Mouse (Mus musculus) MEL (cell line): ENCODE data around the gene Ift52. TPM values are rescaled to one million over a fixed set of nuclear protein-coding genes. Genes with fewer than 3 reads are reported as not detected.

Experiments
- DNase-seq: peaks from one replicate; pipeline ENCODE4 v3.0.0; 2011; ENCODE audit warnings: low read depth, low spot score
- H3K27ac ChIP-seq: 2 replicates; pipeline ENCODE4 v1.5.1; 2012; ENCODE audit warnings: low read depth, mild to moderate bottlenecking, control low read depth, low read length, moderate library complexity; ENCODE audit not compliant: control insufficient read depth
- H3K27me3 ChIP-seq, 2 experiments: fragments of 150-350 bp in 1 of 2; sonication (generic) in 1 of 2; 2 replicates each; pipeline ENCODE4 v1.6.1; 2012; ENCODE audit warnings: low read length in 2 of 2, mild to moderate bottlenecking in 2 of 2, improper control_type of control experiment in 1 of 2, moderate library complexity in 1 of 2; ENCODE audit not compliant: insufficient read depth in 2 of 2, control insufficient read depth in 1 of 2
- H3K36me3 ChIP-seq, 2 experiments: 2 replicates each; pipeline ENCODE4 v1.6.1; 2012 to 2014; ENCODE audit warnings: low read length in 2 of 2, improper control_type of control experiment in 1 of 2, inconsistent platforms in 1 of 2, mild to moderate bottlenecking in 1 of 2; ENCODE audit not compliant: insufficient read depth in 2 of 2, control insufficient read depth in 1 of 2
- H3K4me1 ChIP-seq, 2 experiments: fragments of 150-350 bp in 1 of 2; sonication (generic) in 1 of 2; 2 replicates each; pipeline ENCODE4 v1.6.1; 2012; ENCODE audit warnings: low read length in 2 of 2, improper control_type of control experiment in 1 of 2, mild to moderate bottlenecking in 1 of 2; ENCODE audit not compliant: insufficient read depth in 2 of 2, control insufficient read depth in 1 of 2
- H3K4me3 ChIP-seq, 2 experiments: fragments of 150-350 bp in 1 of 2; sonication (generic) in 1 of 2; 2 replicates each; pipeline ENCODE4 v1.5.1; 2012; ENCODE audit warnings: low read depth in 2 of 2, low read length in 2 of 2, mild to moderate bottlenecking in 2 of 2, moderate library complexity in 2 of 2, control low read depth in 1 of 2, improper control_type of control experiment in 1 of 2; ENCODE audit not compliant: control insufficient read depth in 1 of 2, insufficient read depth in 1 of 2
- H3K79me2 ChIP-seq: 2 replicates; pipeline ENCODE4 v1.6.1; 2012; ENCODE audit warnings: mild to moderate bottlenecking, low read length, moderate library complexity; ENCODE audit not compliant: control insufficient read depth, poor library complexity, insufficient read depth
- H3K9ac ChIP-seq: 2 replicates; pipeline ENCODE4 v1.6.1; 2012; ENCODE audit warnings: low read depth, mild to moderate bottlenecking, control low read depth, low read length, moderate library complexity; ENCODE audit not compliant: control insufficient read depth, poor library complexity, severe bottlenecking
- H3K9me3 ChIP-seq: fragments of 150-350 bp; sonication (generic); replicated peaks from 2 replicates; pipeline ENCODE4 v1.6.1; 2012; ENCODE audit warnings: mild to moderate bottlenecking, low read length, improper control_type of control experiment, moderate library complexity; ENCODE audit not compliant: insufficient read depth
- CHD1 ChIP-seq: IDR thresholded peaks from 2 replicates; pipeline ENCODE4 v1.6.1; 2012; ENCODE audit warnings: low read depth, mild to moderate bottlenecking, inconsistent platforms, low read length, improper control_type of control experiment
- CTCF ChIP-seq, 3 experiments: IDR thresholded peaks in 2 of 3; conservative IDR thresholded peaks in 1 of 3; 2 replicates each; pipeline ENCODE4 v1.5.1; 2011 to 2012; ENCODE audit warnings: low read length in 3 of 3, low read depth in 2 of 3, mild to moderate bottlenecking in 2 of 3, improper control_type of control experiment in 1 of 3, inconsistent platforms in 1 of 3, mixed read lengths in 1 of 3, moderate library complexity in 1 of 3; ENCODE audit not compliant: control insufficient read depth in 1 of 3, insufficient read depth in 1 of 3, poor library complexity in 1 of 3, severe bottlenecking in 1 of 3
- E2F4 ChIP-seq: IDR thresholded peaks from 2 replicates; pipeline ENCODE4 v1.6.1; 2011; ENCODE audit warnings: low read depth, low read length, improper control_type of control experiment, borderline replicate concordance
- ELF1 ChIP-seq: IDR thresholded peaks from 2 replicates; pipeline ENCODE4 v1.6.1; 2014; ENCODE audit warnings: low read depth, mild to moderate bottlenecking, inconsistent platforms, low read length, improper control_type of control experiment, moderate library complexity
- EP300 ChIP-seq, 2 experiments: IDR thresholded peaks; 2 replicates each; pipeline ENCODE4 v1.6.1; 2011; ENCODE audit warnings: improper control_type of control experiment in 2 of 2, low read length in 2 of 2, low read depth in 1 of 2, mild to moderate bottlenecking in 1 of 2
- ETS1 ChIP-seq: IDR thresholded peaks from 2 replicates; pipeline ENCODE4 v1.6.1; 2012; ENCODE audit warnings: low read depth, mild to moderate bottlenecking, inconsistent platforms, low read length, improper control_type of control experiment, moderate library complexity
- GABPA ChIP-seq: IDR thresholded peaks from 2 replicates; pipeline ENCODE4 v1.6.1; 2012; ENCODE audit warnings: low read depth, mild to moderate bottlenecking, inconsistent platforms, low read length, improper control_type of control experiment, moderate library complexity
- GATA1 ChIP-seq: IDR thresholded peaks from 2 replicates; pipeline ENCODE4 v1.6.1; 2011; ENCODE audit warnings: low read depth, low read length, improper control_type of control experiment
- KAT2A ChIP-seq: conservative IDR thresholded peaks from 2 replicates; pipeline ENCODE4 v1.6.1; 2012; ENCODE audit warnings: low read depth, low read length, improper control_type of control experiment, inconsistent platforms
- MAFK ChIP-seq: IDR thresholded peaks from 2 replicates; pipeline ENCODE4 v1.6.1; 2011; ENCODE audit warnings: low read depth, mild to moderate bottlenecking, low read length, improper control_type of control experiment, borderline replicate concordance
- MAX ChIP-seq: IDR thresholded peaks from 2 replicates; pipeline ENCODE4 v1.6.1; 2011; ENCODE audit warnings: low read length, improper control_type of control experiment
- MAZ ChIP-seq: IDR thresholded peaks from 2 replicates; pipeline ENCODE4 v1.6.1; 2012; ENCODE audit warnings: low read depth, mild to moderate bottlenecking, inconsistent platforms, low read length, improper control_type of control experiment
- MEF2A ChIP-seq: IDR thresholded peaks from 2 replicates; pipeline ENCODE4 v1.6.1; 2014; ENCODE audit warnings: low read depth, mild to moderate bottlenecking, inconsistent platforms, low read length, improper control_type of control experiment; ENCODE audit not compliant: poor library complexity, insufficient replicate concordance, severe bottlenecking; ENCODE audit errors: extremely low read depth
- MXI1 ChIP-seq: IDR thresholded peaks from 2 replicates; pipeline ENCODE4 v1.6.1; 2011; ENCODE audit warnings: mild to moderate bottlenecking, low read depth, low read length, improper control_type of control experiment
- MYB ChIP-seq: IDR thresholded peaks from 2 replicates; pipeline ENCODE4 v1.6.1; 2011; ENCODE audit warnings: mild to moderate bottlenecking, low read depth, low read length, improper control_type of control experiment
- MYC ChIP-seq: IDR thresholded peaks from 2 replicates; pipeline ENCODE4 v1.6.1; 2011; ENCODE audit warnings: low read depth, mild to moderate bottlenecking, low read length, improper control_type of control experiment, moderate library complexity
- NELFE ChIP-seq: IDR thresholded peaks from 2 replicates; pipeline ENCODE4 v1.6.1; 2011; ENCODE audit warnings: low read depth, low read length, improper control_type of control experiment
- NRF1 ChIP-seq: IDR thresholded peaks from 2 replicates; pipeline ENCODE4 v1.6.1; 2014; ENCODE audit warnings: low read depth, mild to moderate bottlenecking, inconsistent platforms, low read length, improper control_type of control experiment, moderate library complexity; ENCODE audit not compliant: poor library complexity, insufficient read depth, severe bottlenecking
- POLR2A ChIP-seq, 2 experiments: IDR thresholded peaks; 2 replicates each; pipeline ENCODE4 v1.6.1; 2011 to 2012; ENCODE audit warnings: low read length in 2 of 2, mild to moderate bottlenecking in 2 of 2, control low read depth in 1 of 2, improper control_type of control experiment in 1 of 2, low read depth in 1 of 2, moderate library complexity in 1 of 2; ENCODE audit not compliant: control insufficient read depth in 1 of 2, insufficient read depth in 1 of 2, poor library complexity in 1 of 2
- SIN3A ChIP-seq: IDR thresholded peaks from 2 replicates; pipeline ENCODE4 v1.6.1; 2012; ENCODE audit warnings: low read length, improper control_type of control experiment, inconsistent platforms
- SMC3 ChIP-seq: IDR thresholded peaks from 2 replicates; pipeline ENCODE4 v1.6.1; 2011; ENCODE audit warnings: low read depth, low read length, improper control_type of control experiment
- TCF12 ChIP-seq: IDR thresholded peaks from 2 replicates; pipeline ENCODE4 v1.6.1; 2014; ENCODE audit warnings: low read depth, mild to moderate bottlenecking, inconsistent platforms, low read length, improper control_type of control experiment, moderate library complexity
- USF1 ChIP-seq: IDR thresholded peaks from 2 replicates; pipeline ENCODE4 v1.6.1; 2014; ENCODE audit warnings: low read depth, mild to moderate bottlenecking, inconsistent platforms, low read length, improper control_type of control experiment, moderate library complexity
- USF2 ChIP-seq, 2 experiments: IDR thresholded peaks; 2 replicates each; pipeline ENCODE4 v1.6.1; 2011 to 2012; ENCODE audit warnings: improper control_type of control experiment in 2 of 2, low read length in 2 of 2, borderline replicate concordance in 1 of 2, inconsistent platforms in 1 of 2, low read depth in 1 of 2, mild to moderate bottlenecking in 1 of 2; ENCODE audit not compliant: insufficient read depth in 1 of 2
- ZC3H11A ChIP-seq: IDR thresholded peaks from 2 replicates; pipeline ENCODE4 v1.6.1; 2012; ENCODE audit warnings: low read depth, mild to moderate bottlenecking, inconsistent platforms, low read length, improper control_type of control experiment
- ZKSCAN1 ChIP-seq: IDR thresholded peaks from 2 replicates; pipeline ENCODE4 v1.6.1; 2012; ENCODE audit warnings: low read depth, mild to moderate bottlenecking, inconsistent platforms, low read length, improper control_type of control experiment, moderate library complexity
- ZMIZ1 ChIP-seq: IDR thresholded peaks from 2 replicates; pipeline ENCODE4 v1.6.1; 2012; ENCODE audit warnings: low read depth, mild to moderate bottlenecking, inconsistent platforms, low read length, improper control_type of control experiment, moderate library complexity
- polyA plus RNA-seq, 2 experiments: library from polyadenylated mRNA; stranded (reverse) in 1 of 2; unstranded in 1 of 2; fragments of >175 nt in 1 of 2; fragments of >200 nt in 1 of 2; gene quantifications; 2 replicates each; pipeline versions ENCODE4 v1.2.1 to v1.2.4; 2012; ENCODE audit warnings: low replicate concordance in 2 of 2, low read depth in 1 of 2; ENCODE audit not compliant: insufficient read length in 2 of 2, insufficient read depth in 1 of 2, missing spikeins in 1 of 2
- total RNA-seq: library from RNA; depleted of rRNA; stranded (reverse); fragments of 300-350 nt; gene quantifications from 2 replicates; pipeline ENCODE4 v1.2.3, GENCODE M21; 2012

Gene Ift52
- total and polyA plus RNA-seq, 3 experiments, result 10.9 to 32.7 TPM; not detected in 1

DNA sequence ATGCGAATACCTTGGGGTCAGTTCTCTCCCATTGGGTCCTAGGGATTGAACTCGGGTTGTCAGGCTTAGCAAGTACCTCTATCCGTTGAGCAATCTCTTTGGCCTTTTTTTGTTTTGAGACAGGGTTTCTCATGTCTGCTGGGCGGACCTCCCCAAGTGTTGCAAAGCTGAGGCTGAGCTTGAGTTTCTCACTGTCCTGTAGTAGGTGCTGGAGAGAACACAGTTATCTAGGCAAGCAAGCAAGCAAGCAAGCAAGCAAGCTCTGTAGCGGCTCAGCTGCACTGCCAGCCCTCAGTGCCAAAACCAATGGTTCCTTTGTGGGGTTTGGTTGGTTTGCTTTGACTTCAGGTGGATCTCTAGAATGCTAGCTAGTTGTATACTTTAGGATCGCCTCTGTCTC, 43.5 kb downstream of the Ift52 start:
- peaks cover 16 to 26% of the 10 kb centered on the region in 2 experiments for H3K36me3 ChIP-seq
- no peak overlapping the region for H3K4me3 ChIP-seq
- no peak overlapping the region for H3K27ac ChIP-seq
- peak; percentile 18 for DNase-seq
- no peak overlapping the region; the same call in 1 of the 2 replicates for H3K9ac ChIP-seq
- no peak for TF ChIP-seq MEF2A
- TF ChIP-seq ZC3H11A, result no peak
- no peak for TF ChIP-seq MAX
- no peak for TF ChIP-seq CHD1
- no peak for TF ChIP-seq POLR2A (IDR thresholded peaks at IDR 0.05; ENCODE audit: control insufficient read depth in 1 of 2, insufficient read depth in 1 of 2, low read depth in 1 of 2, low read length in 2 of 2, poor library complexity in 1 of 2)
- TF ChIP-seq EP300 (IDR thresholded peaks at IDR 0.05; ENCODE audit: low read depth in 1 of 2, low read length in 2 of 2), result no peak
- TF ChIP-seq CTCF (IDR thresholded peaks at IDR 0.05 in 2 of 3, conservative IDR thresholded peaks at IDR 0.05 in 1 of 3; ENCODE audit: control insufficient read depth in 1 of 3, insufficient read depth in 1 of 3, low read depth in 2 of 3, low read length in 3 of 3, poor library complexity in 1 of 3, severe bottlenecking in 1 of 3), result no peak
- no peak for TF ChIP-seq NRF1
- TF ChIP-seq ETS1, result no peak
- no peak for TF ChIP-seq E2F4
- TF ChIP-seq SMC3, result no peak
- TF ChIP-seq ZMIZ1, result no peak
- no peak for TF ChIP-seq MAZ
- no peak for TF ChIP-seq GATA1
- TF ChIP-seq ZKSCAN1, result no peak
- peaks cover 3 to 18% of the 10 kb centered on the region in 2 experiments; a peak in 3 of 4 replicates for H3K4me1 ChIP-seq
- H3K9me3 ChIP-seq, result no peaks in the 10 kb centered on the region
- no peaks in the 10 kb centered on the region for H3K27me3 ChIP-seq
- peaks cover 38% of the 10 kb centered on the region for H3K79me2 ChIP-seq

DNA sequence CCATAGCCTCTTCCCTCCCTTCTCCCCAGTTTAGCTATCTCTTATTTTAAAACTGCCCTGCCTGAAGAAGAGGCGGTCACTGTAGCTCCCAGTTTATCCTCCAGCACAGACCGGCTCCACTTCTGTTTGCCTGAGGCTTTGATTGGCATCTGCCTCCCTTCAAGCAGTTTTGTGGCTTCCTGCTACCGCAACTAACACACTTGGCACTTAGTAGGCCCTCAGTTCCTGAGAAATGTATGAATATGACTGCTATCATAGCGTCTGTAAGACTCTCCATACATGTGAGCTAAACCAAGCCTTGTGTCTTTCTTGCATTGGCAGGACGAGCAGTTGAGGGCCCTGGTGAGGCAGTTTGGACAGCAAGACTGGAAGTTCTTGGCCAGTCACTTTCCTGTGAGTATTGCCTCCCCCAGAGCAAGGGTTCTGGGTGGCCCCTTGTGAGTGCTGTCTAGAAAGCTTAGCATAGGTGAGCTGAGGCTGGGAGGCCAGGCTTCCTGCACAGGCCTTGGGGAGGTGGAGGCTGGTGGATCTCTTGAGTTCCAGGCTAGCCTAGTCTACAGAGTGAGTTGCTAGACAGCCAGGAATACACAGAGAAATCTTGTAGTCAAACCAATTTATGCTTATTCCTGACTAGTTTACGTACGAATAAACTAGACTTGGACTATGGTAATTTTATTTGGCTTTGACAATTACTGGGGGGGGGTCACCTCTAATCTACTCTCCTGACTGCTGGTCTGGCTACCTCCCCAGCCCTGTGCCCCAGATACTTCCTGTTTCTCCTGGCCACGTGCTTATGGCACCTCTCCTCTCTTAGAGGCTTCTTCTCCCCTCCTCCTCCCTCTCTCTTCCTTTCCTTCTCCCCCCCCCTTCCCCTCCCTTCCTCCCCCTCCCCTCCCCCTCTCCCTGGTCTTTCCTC, 44.3 kb downstream of the Ift52 start:
- Histone ChIP-seq H3K4me3 (no peak overlapping the region), H3K9ac (no peak overlapping the region), H3K27me3 (no peaks in the 10 kb centered on the region), H3K4me1 (peaks cover 3 to 10% of the 10 kb centered on the region in 2 experiments; a peak in 3 of 4 replicates), H3K27ac (peak overlapping the region; percentile 42), H3K79me2 (peaks cover 29% of the 10 kb centered on the region), H3K36me3 (peaks cover 16 to 19% of the 10 kb centered on the region in 2 experiments), H3K9me3 (no peaks in the 10 kb centered on the region)
- DNase-seq, result peak; percentile 66
- TF ChIP-seq MAX (peak; percentile 92), USF2 (IDR thresholded peaks at IDR 0.05; ENCODE audit: borderline replicate concordance in 1 of 2, insufficient read depth in 1 of 2, low read depth in 1 of 2, low read length in 2 of 2) (peak in 1 of 2 experiments; percentile 43; a peak in 1 of 4 replicates), ETS1 (0 out of 2 replicates have a peak, but pooled peaks have one; percentile 8), ELF1 (peak; percentile 69; the same call in 1 of the 2 replicates), SIN3A (peak; percentile 56), GABPA (no peak), MYC (peak; percentile 93), TCF12 (0 out of 2 replicates have a peak, but pooled peaks have one; percentile 13), MXI1 (peak; percentile 69; the same call in 1 of the 2 replicates), ZKSCAN1 (peak; percentile 91), MYB (no peak), NELFE (no peak), NRF1 (no peak), MAFK (no peak), USF1 (peak; percentile 82), KAT2A (no peak)
